Mouse (Mus musculus) midbrain, embryonic 14.5 days (tissue): ENCODE measurements around the gene C1s2. TPM values are rescaled to one million over a fixed set of nuclear protein-coding genes. Genes with fewer than 3 reads are reported as not detected.
"Not testable (repeated sequence)": the region's sequence is repeated elsewhere in the genome, so short reads cannot be mapped to it uniquely, and the experiment has no call there.

Experiments used
- ATAC-seq: fragments of 200-750 bp; cut with Nextera tagmentation; 2 replicates; pipeline ENCODE4 v1.8.0; 2017; ENCODE audit warnings: moderate number of reproducible peaks, moderate library complexity; ENCODE audit not compliant: low FRiP score, low TSS enrichment
- DNase-seq: peaks from one replicate; pipeline ENCODE4 v3.0.0-alpha.2; 2015
- H3K27ac ChIP-seq: fragments of 300-500 bp; sonication (generic); replicated peaks from 2 replicates; pipeline ENCODE4 v1.5.1; 2014; ENCODE audit warnings: mild to moderate bottlenecking, low read depth, low read length, moderate library complexity
- H3K27me3 ChIP-seq: fragments of 300-500 bp; sonication (generic); 2 replicates; pipeline ENCODE4 v1.6.1; 2014; ENCODE audit warnings: low read length, control low read depth, mixed read lengths; ENCODE audit not compliant: control insufficient read depth, insufficient read depth
- H3K36me3 ChIP-seq: fragments of 300-500 bp; sonication (generic); 2 replicates; pipeline ENCODE4 v1.6.1; 2014; ENCODE audit warnings: low read length, control low read depth; ENCODE audit not compliant: control insufficient read depth, insufficient read depth
- H3K4me1 ChIP-seq: fragments of 300-500 bp; sonication (generic); 2 replicates; pipeline ENCODE4 v1.6.1; 2014; ENCODE audit warnings: mild to moderate bottlenecking, antibody characterized with exemption, low read length, control low read depth; ENCODE audit not compliant: control insufficient read depth, insufficient read depth
- H3K4me2 ChIP-seq: fragments of 300-500 bp; sonication (generic); 2 replicates; pipeline ENCODE4 v1.6.1; 2014; ENCODE audit warnings: mild to moderate bottlenecking, low read length, moderate library complexity
- H3K4me3 ChIP-seq: fragments of 300-500 bp; sonication (generic); replicated peaks from 2 replicates; pipeline ENCODE4 v1.5.1; 2014; ENCODE audit warnings: low read depth, low read length
- H3K9ac ChIP-seq: fragments of 300-500 bp; sonication (generic); replicated peaks from 2 replicates; pipeline ENCODE4 v1.6.1; 2014; ENCODE audit warnings: mild to moderate bottlenecking, low read length, moderate library complexity
- H3K9me3 ChIP-seq: fragments of 300-500 bp; sonication (generic); 2 replicates; pipeline ENCODE4 v1.6.1; 2016; ENCODE audit warnings: low read length, control low read depth, mixed read lengths; ENCODE audit not compliant: control insufficient read depth
- WGBS: fragments of 180-500 bp; shearing (Covaris S2); extraction: QIAGEN DNeasy Blood & Tissue Kit; methylation state at CpG from one replicate; pipeline ENCODE4 v1.1.7; 2014; 5-methylcytosine and 5-hydroxymethylcytosine counted together
- polyA plus RNA-seq: library from polyadenylated mRNA; unstranded; fragments of >200 nt; fragmentation: Nextera tagmentation; extraction: Ambion mirVana; gene quantifications from 2 replicates; pipeline ENCODE4 v1.2.1, GENCODE M21; 2014

C1s2 gene
- polyA plus RNA-seq, 1 experiment from 2014 or later: 0.08 TPM

GRCm38 (mm10) chr6:124575155-124575678 is 60.7 kb downstream of the C1s2 start:
- not testable (repeated sequence) for DNase-seq, H3K9me3 ChIP-seq, H3K4me3 ChIP-seq, H3K36me3 ChIP-seq, H3K9ac ChIP-seq, H3K27me3 ChIP-seq, H3K27ac ChIP-seq, H3K4me2 ChIP-seq, H3K4me1 ChIP-seq, ATAC-seq
- 79% methylated on average over 3 of the region's 3 CpGs for WGBS

Other genes starting within 250 kb of the C1s2 start
- 63.8 and 66.2 TPM in 2 replicates for gene Pex5, start 221.0 kb downstream of the C1s2 start, polyA plus RNA-seq
- gene Clstn3, start 171.3 kb downstream of the C1s2 start, polyA plus RNA-seq: 78.0 and 105 TPM in 2 replicates
- gene C1rl, start 143.0 kb downstream of the C1s2 start, polyA plus RNA-seq: 0.09 and 0.27 TPM in 2 replicates
- gene C1ra, start 123.7 kb downstream of the C1s2 start, polyA plus RNA-seq: 0.12 TPM in 1 of 2 replicates, not detected in the other
- 0.27 and 0.28 TPM in 2 replicates for gene C1s1, start 93.7 kb downstream of the C1s2 start, polyA plus RNA-seq
- gene C1rb, start 65.8 kb downstream of the C1s2 start, polyA plus RNA-seq: not detected in 2 replicates
- 31.9 and 34.6 TPM in 2 replicates for gene Lpcat3, start 26.9 kb upstream of the C1s2 start, polyA plus RNA-seq
- gene Emg1, start 76.1 kb upstream of the C1s2 start, polyA plus RNA-seq: 111 and 120 TPM in 2 replicates
- gene Phb2, start 76.3 kb upstream of the C1s2 start, polyA plus RNA-seq: 249 and 250 TPM in 2 replicates
- gene Ptpn6, start 102.6 kb upstream of the C1s2 start, polyA plus RNA-seq: 2.1 and 5.6 TPM in 2 replicates
- gene Grcc10, start 105.3 kb upstream of the C1s2 start, polyA plus RNA-seq: 689 and 844 TPM in 2 replicates
- not detected in 2 replicates for gene Gm45234, start 119.9 kb upstream of the C1s2 start, polyA plus RNA-seq
- 24.4 and 32.3 TPM in 2 replicates for gene Atn1, start 120.4 kb upstream of the C1s2 start, polyA plus RNA-seq
- gene Eno2, start 133.6 kb upstream of the C1s2 start, polyA plus RNA-seq: 64.3 and 83.3 TPM in 2 replicates
- 1.4 and 3.2 TPM in 2 replicates for gene Lrrc23, start 143.6 kb upstream of the C1s2 start, polyA plus RNA-seq
- 5.9 and 6.3 TPM in 2 replicates for gene Spsb2, start 172.6 kb upstream of the C1s2 start, polyA plus RNA-seq
- 343 and 349 TPM in 2 replicates for gene Tpi1, start 178.2 kb upstream of the C1s2 start, polyA plus RNA-seq
- gene Usp5, start 193.4 kb upstream of the C1s2 start, polyA plus RNA-seq: 184 and 191 TPM in 2 replicates
- gene Cdca3, start 193.5 kb upstream of the C1s2 start, polyA plus RNA-seq: 25.0 and 43.7 TPM in 2 replicates
- gene Gnb3, start 204.2 kb upstream of the C1s2 start, polyA plus RNA-seq: 1.7 and 4.5 TPM in 2 replicates
- gene P3h3, start 221.7 kb upstream of the C1s2 start, polyA plus RNA-seq: 13.9 and 15.7 TPM in 2 replicates
- 14.7 and 34.9 TPM in 2 replicates for gene Gpr162, start 227.9 kb upstream of the C1s2 start, polyA plus RNA-seq